Mouse (Mus musculus) megakaryocyte, embryonic 14.5 days (primary cell): ENCODE measurements around the gene Gm17455. TPM values are rescaled to one million over a fixed set of nuclear protein-coding genes. Genes with fewer than 3 reads are reported as not detected.

Experiments used
- H3K27me3 ChIP-seq: replicated peaks from 2 replicates; pipeline ENCODE3; 2012; ENCODE audit warnings: inconsistent platforms
- H3K36me3 ChIP-seq: replicated peaks from 2 replicates; pipeline ENCODE3; 2012; ENCODE audit warnings: low read length, inconsistent platforms, mixed read lengths
- H3K4me1 ChIP-seq: 2 replicates; pipeline ENCODE4 v1.6.1; 2012; ENCODE audit warnings: inconsistent platforms
- H3K4me3 ChIP-seq: replicated peaks from 2 replicates; pipeline ENCODE3; 2012; ENCODE audit warnings: moderate library complexity, mild to moderate bottlenecking, inconsistent platforms
- H3K9me3 ChIP-seq: 2 replicates; pipeline ENCODE4 v1.6.1; 2012; ENCODE audit warnings: inconsistent platforms
- FLI1 ChIP-seq: IDR thresholded peaks from 2 replicates; pipeline ENCODE4 v1.6.1; 2012; ENCODE audit warnings: low read length, inconsistent platforms, mixed read lengths
- GATA1 ChIP-seq: IDR thresholded peaks from 3 replicates; pipeline ENCODE4 v1.6.1; 2012; ENCODE audit warnings: mixed read lengths, low read length, inconsistent platforms, borderline replicate concordance
- polyA plus RNA-seq: library from polyadenylated mRNA; stranded (reverse); fragments of >175 nt; gene quantifications from 2 replicates; pipeline ENCODE4 v1.2.3, GENCODE M21; 2012; ENCODE audit warnings: low replicate concordance; ENCODE audit not compliant: insufficient read depth

The Gm17455 gene
- polyA plus RNA-seq, 1 experiment: 0.44 TPM

DNA sequence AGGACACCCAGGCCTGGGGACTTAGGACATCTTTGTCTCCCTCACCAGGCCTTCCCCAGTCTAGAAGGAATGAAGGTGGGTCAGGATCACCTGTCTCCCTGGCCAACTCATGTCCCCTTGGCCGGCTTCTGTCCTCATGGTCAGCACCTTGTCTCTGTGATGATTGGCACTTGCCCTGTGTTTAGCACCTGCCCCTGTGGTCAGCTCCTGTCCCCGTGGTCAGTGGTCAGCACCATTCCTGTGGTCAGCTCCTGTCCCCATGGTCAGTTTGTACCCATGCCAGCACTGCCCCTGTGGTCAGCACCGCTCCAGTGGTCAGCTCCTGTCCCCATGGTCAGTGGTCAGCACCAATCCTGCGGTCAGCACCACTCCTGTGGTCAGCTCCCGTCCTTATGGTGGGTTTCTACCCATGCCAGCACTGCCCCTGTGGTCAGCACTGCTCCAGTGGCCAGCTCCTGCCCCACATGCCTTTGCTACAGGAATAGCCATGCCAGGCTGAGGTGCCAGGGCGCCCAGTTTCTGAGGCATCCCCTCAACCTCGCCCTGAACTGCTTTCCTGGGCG lies 45.6 kb downstream of the Gm17455 start:
- H3K4me3 ChIP-seq: peak overlapping the region; percentile 13
- no peaks in the 10 kb centered on the region for H3K36me3 ChIP-seq
- no peaks in the 10 kb centered on the region for H3K4me1 ChIP-seq
- TF ChIP-seq FLI1 (no peak), GATA1 (no peak)
- H3K9me3 ChIP-seq: peaks cover 16% of the 10 kb centered on the region
- peaks cover 38% of the 10 kb centered on the region for H3K27me3 ChIP-seq

GRCm38 (mm10) chr10:60447186-60447585 lies 47.7 kb downstream of the Gm17455 start:
- peak overlapping the region; percentile 38 for H3K4me3 ChIP-seq
- H3K4me1 ChIP-seq: peaks cover 7% of the 10 kb centered on the region
- no peaks in the 10 kb centered on the region for H3K36me3 ChIP-seq
- H3K27me3 ChIP-seq: peaks cover 36% of the 10 kb centered on the region
- H3K9me3 ChIP-seq: peaks cover 16% of the 10 kb centered on the region
- TF ChIP-seq FLI1 (no peak), GATA1 (no peak)

Other genes starting within 250 kb of the Gm17455 start
- gene Chst3, start 180.5 kb upstream of the Gm17455 start, polyA plus RNA-seq: not detected in 2 replicates
- gene Psap, start 122.1 kb upstream of the Gm17455 start, polyA plus RNA-seq: 220 and 417 TPM in 2 replicates
- gene Vsir, start 52.9 kb upstream of the Gm17455 start, polyA plus RNA-seq: 29.9 and 107 TPM in 2 replicates